14 mouse cellular contexts compared by ENCODE assay signal in the genomic region with DNA sequence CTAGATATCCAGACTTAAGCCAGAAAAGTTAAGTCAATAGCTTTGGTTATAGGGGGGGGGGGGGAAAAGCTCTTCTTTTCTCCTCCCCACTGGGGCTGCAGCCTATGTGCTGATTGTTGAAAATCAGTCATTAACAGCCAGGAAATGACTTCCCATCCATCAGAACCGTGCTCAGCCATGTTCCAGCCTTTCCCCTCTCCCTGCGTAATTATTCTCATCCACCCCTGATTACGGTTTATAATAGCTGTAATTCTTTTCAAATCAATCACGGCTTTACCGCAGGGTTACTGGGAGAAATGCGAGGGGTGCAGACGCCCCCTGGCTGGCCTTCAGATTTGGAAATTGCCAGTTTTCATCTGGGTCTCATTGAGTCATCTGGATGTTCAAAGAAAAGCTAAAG.
DNase-seq lines count a peak whose midpoint lies in the region; ATAC-seq and TF ChIP-seq lines count a peak whose summit lies in the region.
"Had no signal": no experiment of that assay in that cellular context is flagged by ENCODE, and none has a peak within 500 bp of the region (broad histone marks: within the 10 kb centered on the region; RNA-seq: fewer than 3 reads in every experiment).

No protein-coding gene starts in this region.

- ATAC-seq in kidney, embryonic 15.5 days (replicated peaks; ENCODE audit: low FRiP score) = no peak
- ATAC-seq in forebrain, embryonic 11.5 days (replicated peaks; ENCODE audit: low FRiP score) = no peak
- 0 out of 2 replicates have a peak, but pooled peaks have one; percentile 30 for ATAC-seq in hindbrain, embryonic 15.5 days (ENCODE audit: low FRiP score, low read depth)
- no peak for ATAC-seq in megakaryocyte progenitor cell, adult 5-6 weeks (replicated peaks; ENCODE audit: poor library complexity)
- no peak for ATAC-seq in megakaryocyte, adult 5-6 weeks (ENCODE audit: poor library complexity, severe bottlenecking)
- ATAC-seq: midbrain, embryonic 15.5 days had no signal

- H3K27me3 ChIP-seq in kidney, embryonic 15.5 days = no peaks in the 10 kb centered on the region
- no peaks in the 10 kb centered on the region for H3K27me3 ChIP-seq in forebrain, embryonic 11.5 days (ENCODE audit: control insufficient read depth, insufficient read depth, low read length)
- no peaks in the 10 kb centered on the region for H3K27me3 ChIP-seq in hindbrain, embryonic 15.5 days
- H3K27me3 ChIP-seq: midbrain, embryonic 15.5 days had no signal

- no peak for TF ChIP-seq CTCF in brain, embryonic 14.5 days (IDR thresholded peaks at IDR 0.05; ENCODE audit: borderline replicate concordance, extremely low read depth, insufficient read depth, insufficient read length)

- H3K4me2 ChIP-seq in kidney, embryonic 15.5 days = no peak overlapping the region
- no peak overlapping the region for H3K4me2 ChIP-seq in forebrain, embryonic 11.5 days (ENCODE audit: low read depth, low read length, severe bottlenecking)
- no peak overlapping the region for H3K4me2 ChIP-seq in hindbrain, embryonic 15.5 days
- H3K4me2 ChIP-seq: liver, embryonic 11.5 days; midbrain, embryonic 15.5 days had no signal

- 25% methylated on average over 7 of the region's 7 CpGs for WGBS in kidney, embryonic 15.5 days
- WGBS in forebrain, embryonic 11.5 days = 39% methylated on average over 7 of the region's 7 CpGs
- 13% methylated on average over 7 of the region's 7 CpGs for WGBS in hindbrain, embryonic 15.5 days

- no peak for TF ChIP-seq POLR2A in brain, embryonic 14.5 days (IDR thresholded peaks at IDR 0.05; ENCODE audit: borderline replicate concordance, extremely low read depth, insufficient read depth, insufficient read length, poor library complexity, severe bottlenecking)

- H3K4me3 ChIP-seq in kidney, embryonic 15.5 days (replicated peaks) = no peak overlapping the region
- H3K4me3 ChIP-seq in forebrain, embryonic 11.5 days (ENCODE audit: low read depth, low read length) = no peak overlapping the region
- no peak overlapping the region for H3K4me3 ChIP-seq in hindbrain, embryonic 15.5 days
- H3K4me3 ChIP-seq: heart, embryonic 10.5 days; midbrain, embryonic 15.5 days had no signal

- peaks cover 34% of the 10 kb centered on the region for H3K4me1 ChIP-seq in kidney, embryonic 15.5 days
- H3K4me1 ChIP-seq in forebrain, embryonic 11.5 days (replicated peaks; ENCODE audit: control insufficient read depth, insufficient read depth, low read length) = peaks cover 4% of the 10 kb centered on the region; the same call in 1 of the 2 replicates
- peaks cover 15% of the 10 kb centered on the region for H3K4me1 ChIP-seq in hindbrain, embryonic 15.5 days (replicated peaks)

- H3K9me3 ChIP-seq in kidney, embryonic 15.5 days (replicated peaks) = no peaks in the 10 kb centered on the region
- no peaks in the 10 kb centered on the region for H3K9me3 ChIP-seq in forebrain, embryonic 11.5 days (ENCODE audit: control insufficient read depth, low read length)
- H3K9me3 ChIP-seq in hindbrain, embryonic 15.5 days = 0 out of 2 replicates have a peak, but pooled peaks cover 2% of the 10 kb centered on the region
- H3K9me3 ChIP-seq: midbrain, embryonic 15.5 days had no signal

- H3K27ac ChIP-seq in kidney, embryonic 15.5 days = peak overlapping the region; percentile 73
- H3K27ac ChIP-seq in forebrain, embryonic 11.5 days (ENCODE audit: low read depth, low read length) = 0 out of 2 replicates have a peak overlapping the region, but pooled peaks have one; percentile 18
- H3K27ac ChIP-seq in hindbrain, embryonic 15.5 days (replicated peaks) = peak overlapping the region; percentile 18; the same call in 1 of the 2 replicates
- H3K27ac ChIP-seq: heart, embryonic 10.5 days; midbrain, embryonic 15.5 days had no signal

- no peaks in the 10 kb centered on the region for H3K36me3 ChIP-seq in kidney, embryonic 15.5 days
- no peaks in the 10 kb centered on the region for H3K36me3 ChIP-seq in forebrain, embryonic 11.5 days (ENCODE audit: control insufficient read depth, insufficient read depth, low read length)
- H3K36me3 ChIP-seq in hindbrain, embryonic 15.5 days = no peaks in the 10 kb centered on the region
- H3K36me3 ChIP-seq: heart, embryonic 10.5 days; midbrain, embryonic 15.5 days had no signal

- no peak overlapping the region for H3K9ac ChIP-seq in kidney, embryonic 15.5 days
- no peak overlapping the region for H3K9ac ChIP-seq in forebrain, embryonic 11.5 days (ENCODE audit: low read length)
- H3K9ac ChIP-seq in hindbrain, embryonic 15.5 days = no peak overlapping the region
- H3K9ac ChIP-seq: midbrain, embryonic 15.5 days had no signal

- DNase-seq in kidney, adult 9 months = no peak
- DNase-seq in brain, embryonic 14.5 days (ENCODE audit: low read depth) = peak; percentile 76
- no peak for DNase-seq in forebrain, embryonic 11.5 days (ENCODE audit: low spot score)
- DNase-seq in thymus, postnatal 10 days (ENCODE audit: low spot score in 2 of 2) = no peak
- DNase-seq: adrenal gland, postnatal 14 days; lung, postnatal 10 days; thymus, adult 2 months had no signal

Comparison
In these comparisons a context has a peak if more than half of its experiments do, and no peak if none do; other contexts are left out.
1. H3K27ac ChIP-seq: peak in every context shown above with its lines; median percentile 73 in kidney, embryonic 15.5 days; 18 in forebrain, embryonic 11.5 days; 18 in hindbrain, embryonic 15.5 days.